8 mouse cellular contexts compared by ENCODE assay signal in genomic region chr6:117430876-117431781, GRCm38 (mm10).
A peak's percentile ranks its signal among the peaks of the same experiment; 100 is the strongest.
DNase-seq lines count a peak whose midpoint lies in the region; ATAC-seq and TF ChIP-seq lines count a peak whose summit lies in the region.

No protein-coding gene starts in this region.

- DNase-seq in liver: peak; percentile 30
- DNase-seq in liver, embryonic 11.5 days (ENCODE audit: low spot score): no peak
- DNase-seq in heart, postnatal 0 days (ENCODE audit: low spot score): no peak
- DNase-seq in left cerebral cortex, postnatal 36 days (ENCODE audit: low spot score in 2 of 2): peak; percentile 56 to 60
- peak; percentile 59 to 69 for DNase-seq in monocyte, adult 2 months (ENCODE audit: low read depth in 1 of 2, low spot score in 2 of 2)
- DNase-seq in thymus, adult 18-20 months: peak; percentile 64 to 72
- no peak for DNase-seq in urinary bladder, adult 2 months (ENCODE audit: low spot score)

- no peak for TF ChIP-seq EP300 in heart, postnatal 0 days (IDR thresholded peaks at IDR 0.05; ENCODE audit: low read depth)

- intact Hi-C loops in left cerebral cortex, postnatal 36 days (cut with DNase I): no loop called here

- H3K4me1 ChIP-seq in liver, embryonic 11.5 days (replicated peaks; ENCODE audit: control insufficient read depth, insufficient read depth, low read length): 0 out of 2 replicates have a peak, but pooled peaks cover 4% of the 10 kb centered on the region
- H3K4me1 ChIP-seq in bone marrow, adult 2 months (ENCODE audit: control insufficient read depth, insufficient read depth, low read length): peaks cover 7% of the 10 kb centered on the region
- no peaks in the 10 kb centered on the region for H3K4me1 ChIP-seq in heart, postnatal 0 days (ENCODE audit: control insufficient read depth, insufficient read depth)

- H3K9me3 ChIP-seq in liver, embryonic 11.5 days (ENCODE audit: control insufficient read depth, low read length): no peaks in the 10 kb centered on the region
- no peaks in the 10 kb centered on the region for H3K9me3 ChIP-seq in heart, postnatal 0 days (replicated peaks; ENCODE audit: control insufficient read depth, low read length)

- 64% methylated on average over 15 of the region's 15 CpGs for WGBS in liver, embryonic 11.5 days
- 37% methylated on average over 15 of the region's 15 CpGs for WGBS in bone marrow, adult 2 months
- 84% methylated on average over 15 of the region's 15 CpGs for WGBS in heart, postnatal 0 days

- H3K27me3 ChIP-seq in liver, embryonic 11.5 days (replicated peaks; ENCODE audit: control insufficient read depth, insufficient read depth, low read length): no peaks in the 10 kb centered on the region
- no peaks in the 10 kb centered on the region for H3K27me3 ChIP-seq in heart, postnatal 0 days (ENCODE audit: control insufficient read depth, insufficient read depth, low read length)

- peak; percentile 24; the same call in 1 of the 2 replicates for TF ChIP-seq CTCF in bone marrow, adult 2 months (IDR thresholded peaks at IDR 0.05; ENCODE audit: control insufficient read depth, insufficient read depth, low read length)
- TF ChIP-seq CTCF in heart, postnatal 0 days (IDR thresholded peaks at IDR 0.05; ENCODE audit: low read depth): peak; percentile 35

- no peaks in the 10 kb centered on the region for H3K36me3 ChIP-seq in liver, embryonic 11.5 days (ENCODE audit: control insufficient read depth, insufficient read depth, low read length)
- no peaks in the 10 kb centered on the region for H3K36me3 ChIP-seq in heart, postnatal 0 days (replicated peaks; ENCODE audit: control insufficient read depth, insufficient read depth, low read length)

- no peak for TF ChIP-seq POLR2A in bone marrow, adult 2 months (IDR thresholded peaks at IDR 0.05; ENCODE audit: borderline replicate concordance, control insufficient read depth, low read depth, low read length)

- H3K9ac ChIP-seq in liver, embryonic 11.5 days (ENCODE audit: low read depth, low read length): no peak overlapping the region
- no peak overlapping the region for H3K9ac ChIP-seq in heart, postnatal 0 days (replicated peaks; ENCODE audit: low read depth, low read length)

- ATAC-seq in liver, embryonic 11.5 days (replicated peaks; ENCODE audit: low FRiP score): no peak
- no peak; the same call in 1 of the 2 replicates for ATAC-seq in heart, postnatal 0 days (ENCODE audit: insufficient read depth, low read depth)

- no peak overlapping the region for H3K4me2 ChIP-seq in liver, embryonic 11.5 days
- H3K4me2 ChIP-seq in heart, postnatal 0 days (ENCODE audit: low read depth, low read length): no peak overlapping the region

- no peak overlapping the region for H3K27ac ChIP-seq in liver, embryonic 11.5 days (ENCODE audit: low read depth, low read length)
- no peak overlapping the region; the same call in 1 of the 2 replicates for H3K27ac ChIP-seq in bone marrow, adult 2 months (ENCODE audit: control insufficient read depth, insufficient read depth, low read depth, low read length, poor library complexity)
- H3K27ac ChIP-seq in heart, postnatal 0 days (ENCODE audit: low read depth): no peak overlapping the region

- H3K4me3 ChIP-seq in liver, embryonic 11.5 days (ENCODE audit: low read depth, low read length): no peak overlapping the region
- no peak overlapping the region for H3K4me3 ChIP-seq in bone marrow, adult 2 months (replicated peaks; ENCODE audit: control insufficient read depth, low read depth, low read length)
- H3K4me3 ChIP-seq in heart, postnatal 0 days (ENCODE audit: low read depth, low read length): no peak overlapping the region

Comparison
In these comparisons a context has a peak if more than half of its experiments do, and no peak if none do; other contexts are left out.
1. DNase-seq: peak in liver (single experiment), left cerebral cortex, postnatal 36 days (2 of 2), monocyte, adult 2 months (2 of 2) and thymus, adult 18-20 months (2 of 2); none in liver, embryonic 11.5 days (single experiment), heart, postnatal 0 days (single experiment) and urinary bladder, adult 2 months (single experiment).